Mouse (Mus musculus): ENCODE data around the gene Ddx58. TPM values are rescaled to one million over a fixed set of nuclear protein-coding genes. Genes with fewer than 3 reads are reported as not detected.

Ddx58 gene
- total RNA-seq (2021): 10 to 100 TPM; 22.7 to 23.4 TPM
- long read RNA-seq, experiment 1, partial matches to known transcripts: 0 of 3 reads
- long read RNA-seq, experiment 1, other reads (novel, unspliced or antisense): 0 of 3 reads
- long read RNA-seq, experiment 2, partial matches to known transcripts: 3 of 7 reads
- long read RNA-seq, experiment 2, other reads (novel, unspliced or antisense): 1 of 7 reads

DNA sequence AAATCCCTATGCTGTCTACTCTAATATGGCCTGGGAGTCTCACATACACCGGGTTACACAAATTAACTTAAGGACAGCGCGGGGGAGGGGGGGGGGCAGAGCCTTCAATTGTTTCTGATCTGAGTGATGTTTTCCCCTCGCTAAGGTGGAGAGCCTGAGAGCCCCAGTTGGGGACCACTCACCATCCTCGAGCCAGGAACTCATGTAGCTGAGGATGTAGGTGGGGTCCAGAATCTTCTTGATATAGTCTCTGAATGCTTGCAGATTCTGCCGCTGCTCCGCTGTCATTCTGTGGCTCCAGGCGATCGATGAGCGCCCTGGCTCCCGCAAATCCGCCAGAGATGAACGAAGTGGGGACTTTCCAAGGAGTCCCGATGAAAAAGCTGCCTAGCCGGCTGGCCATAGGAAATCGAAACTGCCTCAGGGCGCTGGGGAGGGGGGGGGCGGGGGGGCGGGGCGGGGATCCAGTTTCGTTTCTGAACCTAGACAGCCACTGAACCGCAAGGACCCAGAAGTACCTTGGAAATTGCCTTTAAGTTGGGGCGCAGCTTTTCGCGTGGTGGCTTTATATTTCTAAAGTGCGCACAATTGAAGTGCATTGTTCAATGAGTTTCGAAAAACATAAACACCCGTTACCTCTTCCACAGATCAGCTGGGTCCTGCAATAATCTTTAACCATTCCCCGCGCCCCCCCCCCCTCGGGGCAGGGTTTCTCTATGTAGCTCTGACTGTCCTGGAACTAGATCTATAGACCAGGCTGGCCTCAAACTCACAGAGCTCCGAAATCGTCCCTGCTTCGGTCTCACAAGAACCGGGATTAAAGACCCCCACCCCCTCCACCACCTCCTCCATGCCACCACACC lies at the start of gene Ddx58:
Gene Ddx58, minus strand, starts transcription at position 420 of the 863 bp plus-strand sequence.
- DNase-seq (ENCODE audit: low spot score in 2 of 2): no peak

GRCm38 (mm10) chr4:40289046-40289445 lies 49.4 kb upstream of the Ddx58 start:
- no peak for DNase-seq (ENCODE audit: low spot score in 2 of 2)

DNA sequence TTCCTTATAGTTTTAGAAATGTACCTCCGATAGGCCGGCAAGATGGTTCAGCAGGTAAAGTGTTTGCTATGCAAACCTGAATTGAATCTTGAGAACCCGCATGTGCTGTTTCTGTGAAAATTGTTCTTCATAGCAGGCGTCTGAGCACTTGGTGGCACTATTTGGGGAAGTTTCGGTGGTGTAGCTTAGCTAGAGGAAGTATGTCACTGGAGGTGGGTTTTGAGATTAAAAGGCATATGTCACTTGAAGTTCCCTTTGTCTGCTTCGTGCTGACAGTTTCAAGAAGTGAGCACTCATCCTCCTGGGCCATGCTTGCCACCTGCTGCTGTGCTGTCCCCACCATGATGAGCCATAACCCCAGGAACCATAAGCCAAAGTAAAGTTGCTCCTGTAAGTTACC lies 47.8 kb upstream of the Ddx58 start:
- DNase-seq (ENCODE audit: low spot score in 2 of 2): no peak

GRCm38 (mm10) chr4:40285582-40285981 lies 46.0 kb upstream of the Ddx58 start:
- peak in 1 of 2 experiments; percentile 35 for DNase-seq (ENCODE audit: low spot score in 2 of 2)

DNA sequence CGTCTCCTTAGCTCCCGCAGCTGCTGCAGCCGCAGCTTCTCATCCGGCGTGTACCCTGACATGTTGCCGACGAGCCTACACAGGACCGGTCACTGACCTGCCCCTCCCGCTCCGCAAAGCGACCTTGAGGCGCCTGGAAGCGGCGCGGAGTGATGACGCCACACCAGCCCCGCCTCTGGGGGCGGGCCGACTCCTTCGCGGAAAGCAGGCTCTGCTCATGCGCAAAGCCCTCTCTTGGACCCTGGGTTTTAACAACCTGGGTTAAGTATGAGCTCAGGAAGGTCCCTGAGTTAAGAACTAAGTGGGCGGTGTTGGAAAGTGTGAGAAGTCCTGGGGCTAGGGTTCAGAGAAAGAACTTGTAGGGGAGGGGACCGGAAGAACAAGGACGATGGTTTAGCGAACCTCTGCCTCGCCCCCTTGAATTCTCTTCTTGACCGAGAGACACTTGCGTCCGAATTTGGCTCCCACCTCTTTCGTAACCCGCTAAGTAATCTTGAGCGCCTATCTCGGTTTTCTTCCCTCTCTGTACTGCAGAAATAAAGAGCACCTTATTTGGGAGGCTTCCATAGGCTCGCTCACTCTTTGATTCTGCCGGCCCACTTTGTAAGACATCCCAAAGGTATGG lies 39.8 kb upstream of the Ddx58 start, which contains the start of gene Ndufb6:
Gene Ndufb6, minus strand, starts transcription at position 146 of the 625 bp plus-strand sequence.
- peak; percentile 95 to 97 for DNase-seq (ENCODE audit: low spot score in 2 of 2)

- no peak for DNase-seq (ENCODE audit: low spot score in 2 of 2)
Observed at GRCm38 (mm10) chr4:40278880-40279275, 39.2 kb upstream of the Ddx58 start.

DNA sequence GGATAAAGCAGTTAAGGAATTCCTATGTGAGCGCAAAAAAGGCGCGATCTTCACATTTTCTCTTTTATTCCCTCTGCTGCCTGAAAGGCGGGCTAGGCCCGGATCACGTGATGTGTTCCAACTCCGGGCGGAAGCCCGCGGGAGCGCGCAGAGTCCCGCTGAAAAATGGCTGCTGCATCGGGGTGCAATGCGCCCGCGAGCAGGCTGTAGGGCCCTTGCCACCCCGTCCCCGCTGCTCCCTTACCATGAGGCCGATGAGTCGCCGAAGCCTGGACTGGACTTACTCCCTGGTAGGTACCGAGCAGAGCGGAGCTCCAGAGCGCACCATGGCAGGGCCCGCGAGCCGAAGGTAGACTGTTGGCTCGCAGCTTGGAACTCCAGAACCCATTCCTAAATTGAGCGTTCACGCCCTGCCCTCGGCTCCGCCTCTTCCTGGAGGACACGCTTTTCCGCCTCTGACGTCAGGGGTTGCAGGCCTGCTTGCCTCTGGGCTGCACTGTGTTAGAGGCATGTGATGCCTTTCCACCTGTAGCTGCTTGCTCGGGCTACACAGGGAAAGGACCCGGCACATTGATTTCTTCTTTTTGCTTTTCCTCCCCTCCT lies 29.9 kb upstream of the Ddx58 start, which contains the start of the genes Smim27 and Topors:
Gene Smim27, plus strand, starts transcription at position 150 of the 603 bp plus-strand sequence.
Gene Topors, minus strand, starts transcription at position 421 of the 603 bp plus-strand sequence.
- DNase-seq (ENCODE audit: low spot score in 2 of 2): peak; percentile 71 to 93

DNA sequence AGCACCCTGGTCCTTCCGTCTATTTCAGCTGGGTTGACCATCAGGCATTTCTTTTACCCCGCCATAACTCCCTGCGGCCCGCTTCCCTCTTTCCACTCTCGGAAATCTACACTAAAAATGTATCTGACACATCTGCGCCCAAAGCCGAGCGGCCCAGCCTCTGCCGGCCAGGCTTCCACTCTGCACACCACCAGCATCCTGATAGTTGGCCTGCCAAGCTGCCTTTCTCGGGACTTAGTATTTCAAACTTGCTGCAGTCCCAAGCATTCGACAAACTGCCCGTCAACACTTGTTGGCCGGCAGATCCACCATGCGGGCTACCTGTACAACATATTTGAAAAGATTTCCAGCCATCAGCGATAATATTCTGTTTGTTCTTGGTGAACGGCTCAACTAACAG lies 29.2 kb upstream of the Ddx58 start:
- DNase-seq (ENCODE audit: low spot score in 2 of 2): no peak

- peak; percentile 87 to 92 for DNase-seq (ENCODE audit: low spot score in 2 of 2)
Observed at GRCm38 (mm10) chr4:40268204-40268813, 28.7 kb upstream of the Ddx58 start.

DNA sequence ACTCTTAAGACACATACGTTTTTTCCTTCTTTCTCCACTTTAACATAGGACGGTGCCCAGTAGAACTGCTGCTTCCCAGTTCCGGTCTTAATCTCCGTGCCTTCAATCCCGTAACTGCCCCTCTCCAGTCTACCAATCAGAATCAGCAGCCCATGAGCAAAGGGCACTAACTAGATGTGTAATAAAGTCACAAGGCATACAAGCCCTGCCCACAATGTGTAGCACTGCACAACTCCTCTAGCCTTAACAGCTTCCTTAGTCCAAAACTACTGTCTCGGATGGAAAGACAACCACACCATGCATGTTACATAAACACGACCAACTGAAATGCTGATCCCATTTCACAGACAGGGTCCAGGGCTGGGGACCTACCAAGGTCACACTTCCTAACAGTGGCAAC lies 28.1 kb upstream of the Ddx58 start:
- DNase-seq (ENCODE audit: low spot score in 2 of 2): no peak

DNA sequence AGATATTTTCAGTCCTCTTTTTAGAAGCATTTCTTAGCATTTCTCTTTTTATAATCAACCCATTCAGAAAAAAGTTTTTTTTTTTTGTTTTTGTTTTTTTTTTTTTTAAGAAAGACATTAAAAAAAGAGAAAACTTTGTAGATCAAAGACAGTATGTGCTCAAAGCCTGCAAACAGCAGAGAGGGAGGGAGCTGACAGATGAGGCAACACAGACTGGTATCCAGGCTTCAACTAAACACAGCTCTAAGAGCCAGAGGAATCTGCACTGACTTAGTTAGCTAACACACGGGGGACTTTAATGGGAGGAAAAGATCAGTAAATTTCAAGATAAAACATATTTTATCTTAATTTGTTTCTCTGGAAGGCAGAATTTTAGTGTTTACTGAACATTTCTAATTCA lies 24.7 kb upstream of the Ddx58 start:
- no peak for DNase-seq (ENCODE audit: low spot score in 2 of 2)

- DNase-seq (ENCODE audit: low spot score in 2 of 2): no peak
Observed at GRCm38 (mm10) chr4:40254385-40255103, 14.9 kb upstream of the Ddx58 start.

DNA sequence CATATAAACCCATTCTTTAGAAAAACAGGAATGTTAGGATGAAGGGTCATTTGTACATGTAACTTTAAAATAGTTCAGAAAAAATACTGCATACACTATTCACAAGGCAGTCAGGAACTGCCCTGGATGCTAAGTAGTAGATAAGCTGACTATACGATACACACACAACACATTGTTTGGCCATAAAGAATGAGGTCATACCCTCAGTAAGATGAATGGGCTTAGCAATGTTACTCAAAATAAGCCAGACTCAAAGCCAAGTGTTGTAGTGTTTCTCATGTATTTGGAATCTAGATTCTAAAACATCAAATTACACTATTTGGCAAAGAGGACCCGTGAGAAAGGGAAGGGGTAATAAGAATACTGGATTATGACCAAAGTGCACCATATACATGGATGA lies 14.1 kb upstream of the Ddx58 start:
- DNase-seq (ENCODE audit: low spot score in 2 of 2): no peak

GRCm38 (mm10) chr4:40250984-40251383 lies 11.4 kb upstream of the Ddx58 start:
- no peak for DNase-seq (ENCODE audit: low spot score in 2 of 2)

DNA sequence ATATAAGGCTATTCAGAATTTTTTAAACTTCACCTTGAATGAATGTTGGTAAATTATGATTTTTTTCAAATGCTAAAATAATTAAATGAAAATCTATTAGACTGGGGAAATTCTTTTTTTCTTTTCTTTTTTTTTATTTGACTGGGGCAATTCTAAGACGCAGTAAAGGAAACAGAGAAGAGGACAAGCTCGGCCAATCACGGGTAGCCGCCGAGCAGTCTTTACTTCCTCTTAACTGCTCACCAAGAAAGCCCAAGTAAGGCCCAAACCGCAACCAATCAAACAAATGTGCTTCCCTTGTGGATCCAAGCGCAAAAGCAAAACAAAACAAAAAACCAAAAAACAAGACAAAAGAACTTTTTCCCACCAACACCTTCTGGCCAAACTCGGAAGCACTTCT lies 4.4 kb upstream of the Ddx58 start:
- no peak for DNase-seq (ENCODE audit: low spot score in 2 of 2)

GRCm38 (mm10) chr4:40243006-40243405 lies 3.4 kb upstream of the Ddx58 start:
- DNase-seq (ENCODE audit: low spot score in 2 of 2): no peak

- DNase-seq (ENCODE audit: low spot score in 2 of 2): no peak
Observed at GRCm38 (mm10) chr4:40241928-40242327, 2.3 kb upstream of the Ddx58 start.

DNA sequence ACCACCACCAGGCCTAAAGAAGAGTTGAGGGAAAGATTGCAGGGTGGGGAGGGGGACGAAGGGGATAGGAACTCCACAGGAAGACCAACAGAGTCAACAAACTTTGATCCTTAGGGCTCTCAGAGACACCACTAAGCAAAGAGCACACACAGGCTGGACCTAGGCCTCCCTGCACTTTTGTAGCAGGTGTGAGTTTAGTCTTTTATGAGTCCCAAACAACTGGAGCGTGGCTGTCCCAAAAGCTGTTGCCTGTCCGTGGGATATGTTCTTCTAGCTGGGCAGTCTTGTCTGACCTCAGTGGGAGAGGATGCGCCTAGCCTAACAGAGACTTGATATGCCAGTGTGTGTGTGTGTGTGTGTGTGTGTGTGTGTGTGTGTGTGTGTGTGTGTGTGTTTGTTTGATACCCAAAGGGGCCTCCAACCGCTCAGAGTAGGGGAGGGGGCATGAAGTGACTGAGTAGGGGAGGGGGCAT lies 680 bp upstream of the Ddx58 start:
- DNase-seq (ENCODE audit: low spot score in 2 of 2): no peak

DNA sequence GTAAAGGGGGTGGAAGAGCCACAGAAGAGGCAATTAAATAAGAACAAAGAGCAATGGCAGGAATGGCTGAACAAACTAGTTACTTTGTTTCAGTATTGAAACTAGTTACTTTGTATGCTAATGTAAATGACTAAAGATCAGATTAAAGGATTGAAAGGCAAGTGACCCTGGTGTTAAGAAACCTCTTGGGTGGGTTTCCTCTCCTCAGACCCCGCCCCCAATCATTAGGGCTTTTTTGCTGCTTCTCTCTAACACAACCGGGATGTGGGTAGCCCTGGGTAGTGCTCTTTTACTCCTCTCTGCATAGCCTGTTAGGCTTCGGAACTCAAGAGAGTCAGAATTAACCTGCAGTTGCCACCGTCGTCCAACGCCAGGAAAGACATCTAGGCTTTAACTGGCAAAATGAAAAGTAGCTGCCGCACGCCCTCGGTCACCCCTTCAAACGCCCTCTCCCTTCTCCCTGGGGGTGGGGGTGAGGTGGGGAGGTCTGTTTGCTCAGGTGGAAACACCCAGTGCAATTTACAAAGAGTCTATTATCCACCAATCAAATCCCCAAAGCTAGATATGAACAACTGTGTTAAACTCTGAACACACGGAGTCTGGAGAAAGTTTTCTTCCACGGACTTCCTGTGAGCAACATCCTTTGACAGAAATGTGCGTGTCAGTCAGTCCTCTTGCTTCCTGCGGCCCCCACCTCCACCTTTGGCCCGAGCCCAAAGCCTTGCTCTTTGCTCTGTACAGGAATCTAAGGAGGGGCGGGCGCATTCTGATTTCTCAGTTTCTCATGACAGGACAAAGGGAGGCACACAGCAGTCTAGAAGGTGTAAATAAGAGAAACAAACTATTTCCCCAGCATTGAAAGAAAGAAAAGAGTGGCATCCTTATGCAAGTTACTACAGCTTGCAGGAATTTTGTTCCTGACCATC lies 882 bp downstream of the Ddx58 start:
- peak in 1 of 2 experiments; percentile 30 for DNase-seq (ENCODE audit: low spot score in 2 of 2)

Data from adrenal gland, postnatal 4 days (tissue).